Mouse (Mus musculus) heart, postnatal 0 days (tissue): Measurements from ENCODE around the gene Olfr1387. TPM values are rescaled to one million over a fixed set of nuclear protein-coding genes. Genes with fewer than 3 reads are reported as not detected.
"Not testable (repeated sequence)": the region's sequence is repeated elsewhere in the genome, so short reads cannot be mapped to it uniquely, and the experiment has no call there.

ENCODE experiments used
- ATAC-seq: fragments of 200-750 bp; cut with Nextera tagmentation; 2 replicates; pipeline ENCODE4 v1.8.0; 2017; ENCODE audit warnings: low read depth, moderate number of reproducible peaks, moderate library complexity; ENCODE audit not compliant: insufficient read depth
- DNase-seq: peaks from one replicate; pipeline ENCODE4 v3.0.0-alpha.2; 2016; ENCODE audit warnings: low spot score
- H3K27ac ChIP-seq: fragments of 300-500 bp; sonication (generic); 2 replicates; pipeline ENCODE4 v1.5.1; 2014; ENCODE audit warnings: low read depth, mild to moderate bottlenecking
- H3K27me3 ChIP-seq: fragments of 300-500 bp; sonication (generic); 2 replicates; pipeline ENCODE4 v1.6.1; 2014; ENCODE audit warnings: low read length, mixed read lengths; ENCODE audit not compliant: control insufficient read depth, insufficient read depth
- H3K36me3 ChIP-seq: fragments of 300-500 bp; sonication (generic); replicated peaks from 2 replicates; pipeline ENCODE4 v1.6.1; 2014; ENCODE audit warnings: low read length, mixed read lengths; ENCODE audit not compliant: control insufficient read depth, insufficient read depth
- H3K4me1 ChIP-seq: fragments of 300-500 bp; sonication (generic); 2 replicates; pipeline ENCODE4 v1.6.1; 2014; ENCODE audit warnings: antibody characterized with exemption; ENCODE audit not compliant: control insufficient read depth, insufficient read depth
- H3K4me2 ChIP-seq: fragments of 300-500 bp; sonication (generic); 2 replicates; pipeline ENCODE4 v1.6.1; 2014; ENCODE audit warnings: low read depth, mild to moderate bottlenecking, low read length, moderate library complexity
- H3K4me3 ChIP-seq: fragments of 300-500 bp; sonication (generic); 2 replicates; pipeline ENCODE4 v1.5.1; 2014; ENCODE audit warnings: low read depth, low read length
- H3K9ac ChIP-seq: fragments of 300-500 bp; sonication (generic); replicated peaks from 2 replicates; pipeline ENCODE4 v1.6.1; 2014; ENCODE audit warnings: low read depth, low read length, mixed read lengths
- H3K9me3 ChIP-seq: fragments of 300-500 bp; sonication (generic); replicated peaks from 2 replicates; pipeline ENCODE4 v1.6.1; 2016; ENCODE audit warnings: low read length; ENCODE audit not compliant: control insufficient read depth
- CTCF ChIP-seq: IDR thresholded peaks from 2 replicates; pipeline ENCODE4 v1.5.1; 2016; ENCODE audit warnings: antibody characterized with exemption, control low read depth, low read depth
- EP300 ChIP-seq: IDR thresholded peaks from 2 replicates; pipeline ENCODE4 v1.6.1; 2016; ENCODE audit warnings: antibody characterized with exemption, low read depth
- WGBS: fragments of 180-500 bp; shearing (Covaris S2); extraction: QIAGEN DNeasy Blood & Tissue Kit; methylation state at CpG from one replicate; pipeline ENCODE4 v1.1.7; 2014; 5-methylcytosine and 5-hydroxymethylcytosine counted together
- polyA plus RNA-seq: library from polyadenylated mRNA; unstranded; fragments of >200 nt; fragmentation: Nextera tagmentation; extraction: Ambion mirVana; gene quantifications from 2 replicates; pipeline ENCODE4 v1.2.1, GENCODE M21; 2015
- total RNA-seq: library from RNA; depleted of rRNA; stranded (reverse); fragments of >200 nt; gene quantifications from 2 replicates; pipeline ENCODE4 v1.2.3, GENCODE M21; 2014; ENCODE audit warnings: low replicate concordance; rRNA removed

The Olfr1387 gene
- total and polyA plus RNA-seq, 2 experiments from 2014 or later, result not detected

GRCm38 (mm10) chr11:49436411-49436810 is 18.7 kb upstream of the Olfr1387 start, which contains the start of gene Olfr1388:
Gene Olfr1388, plus strand, starts transcription at chr11:49436624.
- WGBS, result 21% methylated on average over 3 of the region's 3 CpGs

GRCm38 (mm10) chr11:49464746-49465145 is 9.6 kb downstream of the Olfr1387 start, which contains the start of gene Olfr1386:
Gene Olfr1386, plus strand, starts transcription at chr11:49465046.
- not testable (repeated sequence) for H3K9me3 ChIP-seq, DNase-seq, H3K4me2 ChIP-seq, H3K27ac ChIP-seq, H3K4me3 ChIP-seq, H3K27me3 ChIP-seq, ATAC-seq, H3K9ac ChIP-seq, H3K4me1 ChIP-seq, H3K36me3 ChIP-seq
- whole genome bisulfite sequencing, result 69% methylated on average over 2 of the region's 3 CpGs

More at GRCm38 (mm10) chr11:49436411-49436810, 18.7 kb upstream of the Olfr1387 start, which contains the start of gene Olfr1388:
- Histone ChIP-seq H3K4me1 (peaks cover 4% of the 10 kb centered on the region; the same call in 1 of the 2 replicates), H3K9ac (no peak within 1 kb of the TSS), H3K4me2 (no peak within 1 kb of the TSS), H3K27me3 (no peaks in the 10 kb centered on the region), H3K36me3 (no peaks in the 10 kb centered on the region), H3K9me3 (no peaks in the 10 kb centered on the region), H3K27ac (no peak within 1 kb of the TSS), H3K4me3 (no peak within 1 kb of the TSS)
- ATAC-seq (no peak), DNase-seq (no peak)
- no peak for TF ChIP-seq CTCF
- no peak for TF ChIP-seq EP300

- Histone ChIP-seq H3K27ac (no peak overlapping the region), H3K4me3 (no peak overlapping the region), H3K4me2 (no peak overlapping the region), H3K27me3 (no peaks in the 10 kb centered on the region), H3K4me1 (no peaks in the 10 kb centered on the region), H3K9ac (no peak overlapping the region), H3K36me3 (no peaks in the 10 kb centered on the region), H3K9me3 (no peaks in the 10 kb centered on the region)
- 30% methylated on average over 4 of the region's 4 CpGs for WGBS
- ATAC-seq (no peak), DNase-seq (no peak)
- no peak for TF ChIP-seq EP300
- TF ChIP-seq CTCF, result no peak
Measured at GRCm38 (mm10) chr11:49485973-49486372, 30.8 kb downstream of the Olfr1387 start.

GRCm38 (mm10) chr11:49488770-49489169 is 33.6 kb downstream of the Olfr1387 start, which contains the start of gene Olfr1385:
Gene Olfr1385, plus strand, starts transcription at chr11:49489070.
- WGBS, result 58% methylated on average over 1 of the region's 1 CpGs
- H3K27me3 ChIP-seq, DNase-seq, ATAC-seq, H3K36me3 ChIP-seq, H3K4me3 ChIP-seq, H3K4me1 ChIP-seq, H3K27ac ChIP-seq, H3K4me2 ChIP-seq, H3K9me3 ChIP-seq, H3K9ac ChIP-seq: not testable (repeated sequence)

Other genes with a start within 250 kb of the Olfr1387 start
- 115 and 163 TPM in 2 replicates for gene Mgat1, start 211.2 kb upstream of the Olfr1387 start, total RNA-seq
- gene Mgat1, start 211.2 kb upstream of the Olfr1387 start, polyA plus RNA-seq, result 42.3 and 45.7 TPM in 2 replicates
- not detected in 2 replicates for gene Olfr1393, start 177.0 kb upstream of the Olfr1387 start, total RNA-seq
- 0.19 and 0.30 TPM in 2 replicates for gene Olfr1393, start 177.0 kb upstream of the Olfr1387 start, polyA plus RNA-seq
- gene Olfr1392, start 170.1 kb upstream of the Olfr1387 start, total RNA-seq, result not detected in 2 replicates
- not detected in 2 replicates for gene Olfr1392, start 170.1 kb upstream of the Olfr1387 start, polyA plus RNA-seq
- not detected in 2 replicates for gene Olfr10, start 150.6 kb upstream of the Olfr1387 start, total RNA-seq
- not detected in 2 replicates for gene Olfr10, start 150.6 kb upstream of the Olfr1387 start, polyA plus RNA-seq
- not detected in 2 replicates for gene Olfr1391, start 132.6 kb upstream of the Olfr1387 start, total RNA-seq
- not detected in 2 replicates for gene Olfr1391, start 132.6 kb upstream of the Olfr1387 start, polyA plus RNA-seq
- not detected in 2 replicates for gene Olfr1390, start 120.2 kb upstream of the Olfr1387 start, total RNA-seq
- not detected in 2 replicates for gene Olfr1390, start 120.2 kb upstream of the Olfr1387 start, polyA plus RNA-seq
- not detected in 2 replicates for gene Olfr1389, start 32.3 kb upstream of the Olfr1387 start, total RNA-seq
- not detected in 2 replicates for gene Olfr1389, start 32.3 kb upstream of the Olfr1387 start, polyA plus RNA-seq
- not detected in 2 replicates for gene Olfr1388, start 18.7 kb upstream of the Olfr1387 start, total RNA-seq
- gene Olfr1388, start 18.7 kb upstream of the Olfr1387 start, polyA plus RNA-seq, result not detected in 2 replicates
- gene Olfr1386, start 9.7 kb downstream of the Olfr1387 start, total RNA-seq, result not detected in 2 replicates
- gene Olfr1386, start 9.7 kb downstream of the Olfr1387 start, polyA plus RNA-seq, result not detected in 2 replicates
- not detected in 2 replicates for gene Olfr1385, start 33.7 kb downstream of the Olfr1387 start, total RNA-seq
- gene Olfr1385, start 33.7 kb downstream of the Olfr1387 start, polyA plus RNA-seq, result not detected in 2 replicates
- not detected in 2 replicates for gene Olfr1384, start 51.4 kb downstream of the Olfr1387 start, total RNA-seq
- not detected in 2 replicates for gene Olfr1384, start 51.4 kb downstream of the Olfr1387 start, polyA plus RNA-seq
- not detected in 2 replicates for gene Olfr1383, start 64.3 kb downstream of the Olfr1387 start, total RNA-seq
- not detected in 2 replicates for gene Olfr1383, start 64.3 kb downstream of the Olfr1387 start, polyA plus RNA-seq
- not detected in 2 replicates for gene Olfr1382, start 72.9 kb downstream of the Olfr1387 start, total RNA-seq
- gene Olfr1382, start 72.9 kb downstream of the Olfr1387 start, polyA plus RNA-seq, result not detected in 2 replicates
- gene Olfr1381, start 88.1 kb downstream of the Olfr1387 start, total RNA-seq, result not detected in 2 replicates
- gene Olfr1381, start 88.1 kb downstream of the Olfr1387 start, polyA plus RNA-seq, result not detected in 2 replicates
- not detected in 2 replicates for gene Olfr1380, start 101.5 kb downstream of the Olfr1387 start, total RNA-seq
- gene Olfr1380, start 101.5 kb downstream of the Olfr1387 start, polyA plus RNA-seq, result not detected in 2 replicates
- 13.6 and 16.5 TPM in 2 replicates for gene Flt4, start 153.9 kb downstream of the Olfr1387 start, total RNA-seq
- gene Flt4, start 153.9 kb downstream of the Olfr1387 start, polyA plus RNA-seq, result 3.2 and 3.3 TPM in 2 replicates
- gene Scgb3a1, start 208.3 kb downstream of the Olfr1387 start, total RNA-seq, result 2.0 and 82.4 TPM in 2 replicates
- 2.0 and 301 TPM in 2 replicates for gene Scgb3a1, start 208.3 kb downstream of the Olfr1387 start, polyA plus RNA-seq